Comparison of ENCODE assay signal across 8 mouse cellular contexts in genomic region chrX:38576078-38576477, GRCm38 (mm10). TPM values are rescaled to one million over a fixed set of nuclear protein-coding genes. Genes with fewer than 3 reads are reported as not detected.
DNase-seq lines count a peak whose midpoint lies in the region; ATAC-seq and TF ChIP-seq lines count a peak whose summit lies in the region.

TSS of gene Cul4b (minus strand) at chrX:38576196.

- H3K27me3 ChIP-seq in lung, embryonic 14.5 days (ENCODE audit: insufficient read depth, low read length): no peaks in the 10 kb centered on the region
- no peaks in the 10 kb centered on the region for H3K27me3 ChIP-seq in heart, embryonic 14.5 days (ENCODE audit: control insufficient read depth, insufficient read depth, low read length)
- no peaks in the 10 kb centered on the region for H3K27me3 ChIP-seq in neural tube, embryonic 12.5 days (replicated peaks)

- 71% methylated on average over 15 of the region's 15 CpGs for WGBS in lung, embryonic 14.5 days
- 54% methylated on average over 15 of the region's 15 CpGs for WGBS in heart, embryonic 14.5 days
- WGBS in neural tube, embryonic 12.5 days: 88% methylated on average over 15 of the region's 15 CpGs

- peak; percentile 8 for DNase-seq in lung, embryonic 14.5 days
- no peak for DNase-seq in lung, postnatal 14 days
- DNase-seq in left cerebral cortex, postnatal 25 days (ENCODE audit: low spot score in 2 of 2): no peak
- no peak for DNase-seq in right cerebral cortex, adult 2 months (ENCODE audit: low spot score in 2 of 2)
- no peak for DNase-seq in embryo, embryonic 11 days

- intact Hi-C loops in left cerebral cortex, postnatal 25 days (cut with DNase I): no loop called here

- no peaks in the 10 kb centered on the region for H3K9me3 ChIP-seq in lung, embryonic 14.5 days (ENCODE audit: low read depth, low read length)
- no peaks in the 10 kb centered on the region for H3K9me3 ChIP-seq in heart, embryonic 14.5 days (ENCODE audit: control insufficient read depth, low read length)
- H3K9me3 ChIP-seq in neural tube, embryonic 12.5 days: no peaks in the 10 kb centered on the region

- no peak within 1 kb of the TSS for H3K4me2 ChIP-seq in lung, embryonic 14.5 days
- H3K4me2 ChIP-seq in heart, embryonic 14.5 days (ENCODE audit: low read length): peak within 1 kb of the TSS; percentile 31
- no peak within 1 kb of the TSS for H3K4me2 ChIP-seq in neural tube, embryonic 12.5 days (replicated peaks)

- peak; percentile 49; the same call in 1 of the 2 replicates for ATAC-seq in lung, embryonic 14.5 days (ENCODE audit: insufficient read depth)
- ATAC-seq in common myeloid progenitor, adult 5-6 weeks (replicated peaks; ENCODE audit: low read depth, poor library complexity, severe bottlenecking): no peak
- ATAC-seq in heart, embryonic 14.5 days (ENCODE audit: insufficient number of reproducible peaks, insufficient read depth, low FRiP score, low read depth): peak; percentile 54; the same call in 1 of the 2 replicates
- no peak for ATAC-seq in neural tube, embryonic 12.5 days (ENCODE audit: low FRiP score, low read depth)

- no peak within 1 kb of the TSS for H3K27ac ChIP-seq in lung, embryonic 14.5 days (ENCODE audit: low read depth)
- H3K27ac ChIP-seq in heart, embryonic 14.5 days (replicated peaks in 1 of 2; ENCODE audit: control insufficient read depth in 1 of 2, insufficient read depth in 1 of 2, low read depth in 2 of 2, low read length in 2 of 2): no peak within 1 kb of the TSS; a peak in 1 of 4 replicates
- H3K27ac ChIP-seq in neural tube, embryonic 12.5 days: no peak within 1 kb of the TSS

- H3K4me3 ChIP-seq in lung, embryonic 14.5 days (ENCODE audit: low read depth, low read length): no peak within 1 kb of the TSS
- peak within 1 kb of the TSS in 1 of 2 experiments; percentile 17; a peak in 1 of 4 replicates for H3K4me3 ChIP-seq in heart, embryonic 14.5 days (ENCODE audit: control insufficient read depth in 1 of 2, insufficient read depth in 1 of 2, low read depth in 1 of 2, low read length in 2 of 2)
- H3K4me3 ChIP-seq in neural tube, embryonic 12.5 days: no peak within 1 kb of the TSS

- no peaks in the 10 kb centered on the region for H3K36me3 ChIP-seq in lung, embryonic 14.5 days (ENCODE audit: insufficient read depth)
- H3K36me3 ChIP-seq in heart, embryonic 14.5 days (ENCODE audit: control insufficient read depth, insufficient read depth, low read length): no peaks in the 10 kb centered on the region
- no peaks in the 10 kb centered on the region for H3K36me3 ChIP-seq in neural tube, embryonic 12.5 days

- H3K4me1 ChIP-seq in lung, embryonic 14.5 days (ENCODE audit: insufficient read depth): no peaks in the 10 kb centered on the region
- no peaks in the 10 kb centered on the region for H3K4me1 ChIP-seq in heart, embryonic 14.5 days (ENCODE audit: control insufficient read depth in 2 of 2, insufficient read depth in 2 of 2, low read length in 2 of 2)
- H3K4me1 ChIP-seq in neural tube, embryonic 12.5 days: no peaks in the 10 kb centered on the region

- no peak within 1 kb of the TSS for H3K9ac ChIP-seq in lung, embryonic 14.5 days
- H3K9ac ChIP-seq in heart, embryonic 14.5 days (ENCODE audit: low read length): no peak within 1 kb of the TSS
- H3K9ac ChIP-seq in neural tube, embryonic 12.5 days: no peak within 1 kb of the TSS

- TF ChIP-seq CTCF in lung, embryonic 14.5 days (IDR thresholded peaks at IDR 0.05; ENCODE audit: low read depth): no peak

RNA-seq across cellular contexts. Expression of gene Cul4b, which starts in this region (rescaled TPM):
- polyA plus RNA-seq in lung, embryonic 14.5 days (2014; fragmentation: Nextera tagmentation; extraction: Ambion mirVana): 35.1 and 39.9 TPM in 2 replicates
- total RNA-seq in common myeloid progenitor, adult 5-6 weeks (2017): 65.5 and 70.0 TPM in 2 replicates
- 20.5 and 21.9 TPM in 2 replicates for polyA plus RNA-seq in heart, embryonic 14.5 days (2014; fragmentation: Nextera tagmentation; extraction: Ambion mirVana)
- 10 to 100 TPM; 34.8 to 37.8 TPM for total RNA-seq in left cerebral cortex, postnatal 25 days (2021)
- 25.9 and 29.8 TPM in 2 replicates for polyA plus RNA-seq in neural tube, embryonic 12.5 days (2016; fragmentation: Nextera tagmentation; extraction: Ambion mirVana)

Comparison
In these comparisons a context has a peak if more than half of its experiments do, and no peak if none do; other contexts are left out.
1. ATAC-seq: peak in lung, embryonic 14.5 days (single experiment) and heart, embryonic 14.5 days (single experiment); none in common myeloid progenitor, adult 5-6 weeks (single experiment) and neural tube, embryonic 12.5 days (single experiment).